Mouse (Mus musculus) megakaryocyte, embryonic 14.5 days (primary cell): ENCODE data around the gene Igsf21.

ENCODE experiments used
- FLI1 ChIP-seq: IDR thresholded peaks from 2 replicates; pipeline ENCODE4 v1.6.1; 2012; ENCODE audit warnings: low read length, inconsistent platforms, mixed read lengths
- GATA1 ChIP-seq: IDR thresholded peaks from 3 replicates; pipeline ENCODE4 v1.6.1; 2012; ENCODE audit warnings: mixed read lengths, low read length, inconsistent platforms, borderline replicate concordance

DNA sequence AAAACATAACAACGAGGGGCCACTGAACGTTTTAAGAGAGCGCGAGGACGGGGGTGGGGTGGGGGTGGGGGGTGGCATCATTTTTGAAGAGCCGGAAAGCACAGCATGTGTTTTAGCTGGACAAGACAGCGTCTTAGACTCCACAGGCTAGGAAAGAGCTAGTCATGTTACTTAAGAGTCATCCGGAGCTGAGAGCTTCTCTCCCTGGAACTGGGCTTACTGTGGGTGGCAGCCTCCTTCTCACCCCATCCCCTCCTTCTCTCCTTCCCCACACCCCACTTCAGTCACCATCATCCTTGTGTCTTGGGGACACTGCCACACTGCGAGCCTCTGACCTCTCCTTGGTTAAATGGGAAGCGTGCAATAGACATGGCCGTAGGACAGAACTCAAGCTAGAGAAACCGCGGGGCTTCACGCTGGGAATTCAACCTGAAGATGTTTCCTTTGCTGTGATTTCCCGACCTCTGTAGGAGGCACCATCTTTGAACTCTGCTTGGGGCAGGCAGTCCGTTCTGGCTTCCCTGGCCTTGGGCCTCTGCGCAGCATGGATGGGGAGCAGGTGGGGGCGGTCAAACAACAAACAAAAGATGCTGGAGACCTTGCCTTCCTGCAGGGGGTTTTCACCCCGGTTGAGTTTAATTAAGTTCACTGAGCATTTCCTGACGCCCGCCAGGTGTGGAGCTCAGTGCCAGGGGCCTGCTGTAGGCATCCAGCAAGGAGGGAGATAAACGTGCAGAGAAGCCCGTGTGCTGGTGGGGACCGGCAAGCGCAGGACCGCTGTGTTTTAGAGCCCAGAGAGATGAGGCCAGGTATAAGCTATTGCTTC, 207.8 kb downstream of the Igsf21 start:
- no peak for TF ChIP-seq GATA1
- TF ChIP-seq FLI1 = no peak
